Mouse (Mus musculus): Measurements from ENCODE around the gene Crybg3. TPM values are rescaled to one million over a fixed set of nuclear protein-coding genes. Genes with fewer than 3 reads are reported as not detected.

Gene Crybg3
- 10 to 100 TPM; 14.4 to 18.0 TPM for total RNA-seq (2021)
- long read RNA-seq, experiment 1, partial matches to known transcripts: 1 of 3 reads
- long read RNA-seq, experiment 1, other reads (novel, unspliced or antisense): 2 of 3 reads
- long read RNA-seq, experiment 2: 0 reads

- peak; percentile 53 to 58 for DNase-seq (ENCODE audit: low spot score in 2 of 2)
These were observed at the start of gene Crybg3 for GRCm38 (mm10) chr16:59600311-59601251. TSS of gene Crybg3 (minus strand) at chr16:59600979.

GRCm38 (mm10) chr16:59643766-59644165 is 43.0 kb upstream of the Crybg3 start:
- no peak for DNase-seq (ENCODE audit: low spot score in 2 of 2)

GRCm38 (mm10) chr16:59639985-59640384 is 39.2 kb upstream of the Crybg3 start:
- no peak for DNase-seq (ENCODE audit: low spot score in 2 of 2)

- DNase-seq (ENCODE audit: low spot score in 2 of 2): peak; percentile 86
These were observed 38.4 kb upstream of the Crybg3 start, which contains the start of gene Arl6 for GRCm38 (mm10) chr16:59639102-59639691. TSS of gene Arl6 (minus strand) at chr16:59639391.

- DNase-seq (ENCODE audit: low spot score in 2 of 2): no peak
These were observed 33.8 kb upstream of the Crybg3 start for GRCm38 (mm10) chr16:59634598-59634997.

- no peak for DNase-seq (ENCODE audit: low spot score in 2 of 2)
These were observed 20.8 kb upstream of the Crybg3 start for GRCm38 (mm10) chr16:59621554-59621953.

- DNase-seq (ENCODE audit: low spot score in 2 of 2): no peak
These were observed 16.4 kb upstream of the Crybg3 start for GRCm38 (mm10) chr16:59617167-59617566.

- no peak for DNase-seq (ENCODE audit: low spot score in 2 of 2)
These were observed 14.9 kb upstream of the Crybg3 start for GRCm38 (mm10) chr16:59615675-59616074.

- DNase-seq (ENCODE audit: low spot score in 2 of 2): no peak
These were observed 10.0 kb upstream of the Crybg3 start for GRCm38 (mm10) chr16:59610750-59611149.

GRCm38 (mm10) chr16:59604078-59604781 is 3.5 kb upstream of the Crybg3 start:
- no peak for DNase-seq (ENCODE audit: low spot score in 2 of 2)

GRCm38 (mm10) chr16:59599411-59600265 is 1.1 kb downstream of the Crybg3 start:
- no peak for DNase-seq (ENCODE audit: low spot score in 2 of 2)

- DNase-seq (ENCODE audit: low spot score in 2 of 2): no peak
These were observed 1.8 kb downstream of the Crybg3 start for GRCm38 (mm10) chr16:59598997-59599396.

- no peak for DNase-seq (ENCODE audit: low spot score in 2 of 2)
These were observed 3.5 kb downstream of the Crybg3 start for GRCm38 (mm10) chr16:59597256-59597655.

GRCm38 (mm10) chr16:59594714-59595113 is 6.1 kb downstream of the Crybg3 start:
- DNase-seq (ENCODE audit: low spot score in 2 of 2): no peak

GRCm38 (mm10) chr16:59590790-59591189 is 10.0 kb downstream of the Crybg3 start:
- DNase-seq (ENCODE audit: low spot score in 2 of 2): no peak

- DNase-seq (ENCODE audit: low spot score in 2 of 2): no peak
These were observed 12.3 kb downstream of the Crybg3 start for GRCm38 (mm10) chr16:59588351-59589025.

GRCm38 (mm10) chr16:59587816-59588215 is 13.0 kb downstream of the Crybg3 start:
- DNase-seq (ENCODE audit: low spot score in 2 of 2): no peak

GRCm38 (mm10) chr16:59586911-59587310 is 13.9 kb downstream of the Crybg3 start:
- no peak for DNase-seq (ENCODE audit: low spot score in 2 of 2)

- no peak for DNase-seq (ENCODE audit: low spot score in 2 of 2)
These were observed 14.5 kb downstream of the Crybg3 start for GRCm38 (mm10) chr16:59586276-59586675.

GRCm38 (mm10) chr16:59585706-59586244 is 15.0 kb downstream of the Crybg3 start:
- DNase-seq (ENCODE audit: low spot score in 2 of 2): no peak
